Mouse (Mus musculus) lung, postnatal 0 days (tissue): Measurements from ENCODE around the gene Ipo13. TPM values are rescaled to one million over a fixed set of nuclear protein-coding genes. Genes with fewer than 3 reads are reported as not detected.

Experiments
- ATAC-seq: fragments of 200-750 bp; cut with Nextera tagmentation; 2 replicates; pipeline ENCODE4 v1.8.0; 2017; ENCODE audit warnings: moderate library complexity
- DNase-seq: peaks from one replicate; pipeline ENCODE4 v3.0.0-alpha.2; 2016; ENCODE audit warnings: low spot score
- H3K27ac ChIP-seq: fragments of 300-500 bp; sonication (generic); 2 replicates; pipeline ENCODE4 v1.5.1; 2014; ENCODE audit warnings: antibody characterized with exemption, mild to moderate bottlenecking, low read length, mixed read lengths
- H3K27me3 ChIP-seq: fragments of 300-500 bp; sonication (generic); replicated peaks from 2 replicates; pipeline ENCODE4 v1.6.1; 2014; ENCODE audit warnings: low read length, mixed read lengths; ENCODE audit not compliant: insufficient read depth
- H3K36me3 ChIP-seq: fragments of 300-500 bp; sonication (generic); 2 replicates; pipeline ENCODE4 v1.6.1; 2014; ENCODE audit warnings: low read length, mixed read lengths; ENCODE audit not compliant: insufficient read depth
- H3K4me1 ChIP-seq: fragments of 300-500 bp; sonication (generic); 2 replicates; pipeline ENCODE4 v1.6.1; 2014; ENCODE audit warnings: antibody characterized with exemption, low read depth, low read length, mixed read lengths; ENCODE audit not compliant: insufficient read depth
- H3K4me2 ChIP-seq: fragments of 300-500 bp; sonication (generic); replicated peaks from 2 replicates; pipeline ENCODE4 v1.6.1; 2014; ENCODE audit warnings: low read depth, mild to moderate bottlenecking, low read length, moderate library complexity, mixed read lengths
- H3K4me3 ChIP-seq: fragments of 300-500 bp; sonication (generic); 2 replicates; pipeline ENCODE4 v1.5.1; 2014; ENCODE audit warnings: low read depth, low read length
- H3K9ac ChIP-seq: fragments of 300-500 bp; sonication (generic); replicated peaks from 2 replicates; pipeline ENCODE4 v1.6.1; 2014; ENCODE audit warnings: low read depth, mild to moderate bottlenecking
- H3K9me3 ChIP-seq: fragments of 300-500 bp; sonication (generic); 2 replicates; pipeline ENCODE4 v1.6.1; 2016; ENCODE audit warnings: low read length, mixed read lengths
- CTCF ChIP-seq: IDR thresholded peaks from 2 replicates; pipeline ENCODE4 v1.5.1; 2016; ENCODE audit warnings: antibody characterized with exemption, mild to moderate bottlenecking
- EP300 ChIP-seq: IDR thresholded peaks from 2 replicates; pipeline ENCODE4 v1.6.1; 2016; ENCODE audit warnings: antibody characterized with exemption, mild to moderate bottlenecking, control low read depth
- WGBS: fragments of 180-500 bp; shearing (Covaris S2); extraction: QIAGEN DNeasy Blood & Tissue Kit; methylation state at CpG from one replicate; pipeline ENCODE4 v1.1.7; 2014; 5-methylcytosine and 5-hydroxymethylcytosine counted together
- polyA plus RNA-seq: library from polyadenylated mRNA; unstranded; fragments of >200 nt; fragmentation: Nextera tagmentation; extraction: Ambion mirVana; gene quantifications from 2 replicates; pipeline ENCODE4 v1.2.1, GENCODE M21; 2015

Ipo13 gene
- 32.1 and 35.6 TPM in 2 replicates for polyA plus RNA-seq

GRCm38 (mm10) chr4:117914591-117915442, at the start of gene Ipo13:
Gene Ipo13 (minus strand): TSS chr4:117914999.
- peak; percentile 95 for ATAC-seq
- peak within 1 kb of the TSS; percentile 60 for H3K9ac ChIP-seq
- H3K36me3 ChIP-seq: no peaks in the 10 kb centered on the region
- WGBS: 1% methylated on average over 55 of the region's 61 CpGs
- H3K27me3 ChIP-seq: no peaks in the 10 kb centered on the region
- no peaks in the 10 kb centered on the region for H3K9me3 ChIP-seq
- TF ChIP-seq EP300: peak; percentile 73; the same call in 1 of the 2 replicates
- TF ChIP-seq CTCF: peak; percentile 63
- peak within 1 kb of the TSS; percentile 97 for H3K4me2 ChIP-seq
- peak within 1 kb of the TSS; percentile 76 for H3K27ac ChIP-seq
- H3K4me1 ChIP-seq: peaks cover 21% of the 10 kb centered on the region; the same call in 1 of the 2 replicates
- H3K4me3 ChIP-seq: peak within 1 kb of the TSS; percentile 67
- peak; percentile 94 for DNase-seq

GRCm38 (mm10) chr4:117957492-117957891, 42.7 kb upstream of the Ipo13 start:
- no peaks in the 10 kb centered on the region for H3K9me3 ChIP-seq
- no peak overlapping the region for H3K9ac ChIP-seq
- TF ChIP-seq CTCF (no peak), EP300 (no peak)
- WGBS: 65% methylated on average over 4 of the region's 4 CpGs
- DNase-seq (no peak), ATAC-seq (no peak)
- H3K4me3 ChIP-seq: no peak overlapping the region
- peaks cover 7% of the 10 kb centered on the region; the same call in 1 of the 2 replicates for H3K36me3 ChIP-seq
- H3K4me2 ChIP-seq: no peak overlapping the region
- H3K27ac ChIP-seq: no peak overlapping the region
- no peaks in the 10 kb centered on the region for H3K27me3 ChIP-seq
- H3K4me1 ChIP-seq: no peaks in the 10 kb centered on the region

- Histone ChIP-seq H3K9ac (no peak overlapping the region), H3K36me3 (0 out of 2 replicates have a peak, but pooled peaks cover 4% of the 10 kb centered on the region), H3K9me3 (no peaks in the 10 kb centered on the region), H3K4me1 (no peaks in the 10 kb centered on the region), H3K4me2 (no peak overlapping the region), H3K4me3 (no peak overlapping the region), H3K27ac (no peak overlapping the region), H3K27me3 (no peaks in the 10 kb centered on the region)
- no peak for DNase-seq
- TF ChIP-seq CTCF (no peak), EP300 (no peak)
- 83% methylated on average over 7 of the region's 7 CpGs for WGBS
- ATAC-seq: no peak
Measured at GRCm38 (mm10) chr4:117947493-117947892, 32.7 kb upstream of the Ipo13 start.

- 80% methylated on average over 11 of the region's 11 CpGs for WGBS
- Histone ChIP-seq H3K9ac (no peak overlapping the region), H3K27ac (no peak overlapping the region), H3K27me3 (no peaks in the 10 kb centered on the region), H3K4me2 (no peak overlapping the region), H3K9me3 (no peaks in the 10 kb centered on the region), H3K36me3 (no peaks in the 10 kb centered on the region), H3K4me3 (no peak overlapping the region), H3K4me1 (no peaks in the 10 kb centered on the region)
- DNase-seq (peak; percentile 20), ATAC-seq (peak; percentile 25; the same call in 1 of the 2 replicates)
- TF ChIP-seq EP300: no peak
- no peak for TF ChIP-seq CTCF
Measured at GRCm38 (mm10) chr4:117946639-117947305, 32.0 kb upstream of the Ipo13 start.

- H3K9me3 ChIP-seq: no peaks in the 10 kb centered on the region
- TF ChIP-seq EP300 (no peak), CTCF (no peak)
- no peak overlapping the region for H3K27ac ChIP-seq
- DNase-seq (no peak), ATAC-seq (no peak)
- no peaks in the 10 kb centered on the region for H3K36me3 ChIP-seq
- WGBS: 36% methylated on average over 5 of the region's 5 CpGs
- no peaks in the 10 kb centered on the region for H3K27me3 ChIP-seq
- H3K4me3 ChIP-seq: no peak overlapping the region
- no peak overlapping the region for H3K4me2 ChIP-seq
- H3K9ac ChIP-seq: no peak overlapping the region
- no peaks in the 10 kb centered on the region for H3K4me1 ChIP-seq
Measured at GRCm38 (mm10) chr4:117943317-117943716, 28.5 kb upstream of the Ipo13 start.

- no peak overlapping the region for H3K27ac ChIP-seq
- WGBS: 92% methylated on average over 5 of the region's 5 CpGs
- H3K9me3 ChIP-seq: no peaks in the 10 kb centered on the region
- DNase-seq (no peak), ATAC-seq (no peak)
- TF ChIP-seq EP300 (no peak), CTCF (peak; percentile 35; the same call in 1 of the 2 replicates)
- no peak overlapping the region for H3K4me3 ChIP-seq
- H3K36me3 ChIP-seq: no peaks in the 10 kb centered on the region
- H3K4me2 ChIP-seq: no peak overlapping the region
- no peaks in the 10 kb centered on the region for H3K27me3 ChIP-seq
- H3K9ac ChIP-seq: no peak overlapping the region
- H3K4me1 ChIP-seq: no peaks in the 10 kb centered on the region
Measured at GRCm38 (mm10) chr4:117936964-117937363, 22.2 kb upstream of the Ipo13 start.
